Mouse (Mus musculus): ENCODE results near the gene Fam173a.

Fam173a gene

GRCm38 (mm10) chr17:25792615-25793014, at the start of gene Fam173a:
TSS of gene Fam173a (minus strand) at chr17:25792901.
- DNase-seq (ENCODE audit: low spot score in 2 of 2): peak; percentile 89 to 93

GRCm38 (mm10) chr17:25841117-25841880, 48.6 kb upstream of the Fam173a start, which contains the start of gene Gm20683:
TSS of gene Gm20683 (minus strand) at chr17:25841763.
- peak in 1 of 2 experiments; percentile 38 for DNase-seq (ENCODE audit: low spot score in 2 of 2)

- DNase-seq (ENCODE audit: low spot score in 2 of 2): no peak
Observed at GRCm38 (mm10) chr17:25840519-25840918, 47.8 kb upstream of the Fam173a start.

GRCm38 (mm10) chr17:25839455-25840235, 46.9 kb upstream of the Fam173a start:
- DNase-seq (ENCODE audit: low spot score in 2 of 2): no peak

- DNase-seq (ENCODE audit: low spot score in 2 of 2): no peak
Observed at GRCm38 (mm10) chr17:25838904-25839303, 46.2 kb upstream of the Fam173a start.

GRCm38 (mm10) chr17:25837533-25837932, 44.8 kb upstream of the Fam173a start:
- DNase-seq (ENCODE audit: low spot score in 2 of 2): peak in 1 of 2 experiments; percentile 59

- DNase-seq (ENCODE audit: low spot score in 2 of 2): peak; percentile 94
Observed at GRCm38 (mm10) chr17:25837076-25837410, 44.3 kb upstream of the Fam173a start, which contains the start of gene Rhbdl1. TSS of gene Rhbdl1 (minus strand) at chr17:25837295.

- peak in 1 of 2 experiments; percentile 63 for DNase-seq (ENCODE audit: low spot score in 2 of 2)
Observed at GRCm38 (mm10) chr17:25836397-25837075, 43.8 kb upstream of the Fam173a start.

GRCm38 (mm10) chr17:25835816-25836215, 43.1 kb upstream of the Fam173a start:
- peak in 1 of 2 experiments; percentile 65 for DNase-seq (ENCODE audit: low spot score in 2 of 2)

- DNase-seq (ENCODE audit: low spot score in 2 of 2): peak in 1 of 2 experiments; percentile 53
Observed at GRCm38 (mm10) chr17:25835301-25835700, 42.6 kb upstream of the Fam173a start.

GRCm38 (mm10) chr17:25834595-25835222, 42.0 kb upstream of the Fam173a start:
- DNase-seq (ENCODE audit: low spot score in 2 of 2): peak in 1 of 2 experiments; percentile 61

- no peak for DNase-seq (ENCODE audit: low spot score in 2 of 2)
Observed at GRCm38 (mm10) chr17:25833961-25834594, 41.4 kb upstream of the Fam173a start.

GRCm38 (mm10) chr17:25833291-25833663, 40.6 kb upstream of the Fam173a start, which contains the start of gene Stub1:
TSS of gene Stub1 (minus strand) at chr17:25833404.
- peak; percentile 90 to 94 for DNase-seq (ENCODE audit: low spot score in 2 of 2)

- peak; percentile 99 for DNase-seq (ENCODE audit: low spot score in 2 of 2)
Observed at GRCm38 (mm10) chr17:25832436-25833290, 40.0 kb upstream of the Fam173a start.

- DNase-seq (ENCODE audit: low spot score in 2 of 2): peak in 1 of 2 experiments; percentile 72
Observed at GRCm38 (mm10) chr17:25831451-25832281, 39.0 kb upstream of the Fam173a start.

- DNase-seq (ENCODE audit: low spot score in 2 of 2): peak in 1 of 2 experiments; percentile 61
Observed at GRCm38 (mm10) chr17:25830806-25831431, 38.2 kb upstream of the Fam173a start.

- no peak for DNase-seq (ENCODE audit: low spot score in 2 of 2)
Observed at GRCm38 (mm10) chr17:25830200-25830753, 37.6 kb upstream of the Fam173a start.

- peak in 1 of 2 experiments; percentile 32 for DNase-seq (ENCODE audit: low spot score in 2 of 2)
Observed at GRCm38 (mm10) chr17:25829558-25830017, 36.9 kb upstream of the Fam173a start.

All from right cerebral cortex, postnatal 10 days (tissue).